Mouse (Mus musculus) ovary, postnatal 10 days (tissue): Measurements from ENCODE around the gene Mapk13.
"Not testable (repeated sequence)": the region's sequence is repeated elsewhere in the genome, so short reads cannot be mapped to it uniquely, and the experiment has no call there.

Experiments used
- DNase-seq: peaks from one replicate; pipeline ENCODE4 v3.0.0; 2022; ENCODE audit warnings: low spot score

The Mapk13 gene

DNA sequence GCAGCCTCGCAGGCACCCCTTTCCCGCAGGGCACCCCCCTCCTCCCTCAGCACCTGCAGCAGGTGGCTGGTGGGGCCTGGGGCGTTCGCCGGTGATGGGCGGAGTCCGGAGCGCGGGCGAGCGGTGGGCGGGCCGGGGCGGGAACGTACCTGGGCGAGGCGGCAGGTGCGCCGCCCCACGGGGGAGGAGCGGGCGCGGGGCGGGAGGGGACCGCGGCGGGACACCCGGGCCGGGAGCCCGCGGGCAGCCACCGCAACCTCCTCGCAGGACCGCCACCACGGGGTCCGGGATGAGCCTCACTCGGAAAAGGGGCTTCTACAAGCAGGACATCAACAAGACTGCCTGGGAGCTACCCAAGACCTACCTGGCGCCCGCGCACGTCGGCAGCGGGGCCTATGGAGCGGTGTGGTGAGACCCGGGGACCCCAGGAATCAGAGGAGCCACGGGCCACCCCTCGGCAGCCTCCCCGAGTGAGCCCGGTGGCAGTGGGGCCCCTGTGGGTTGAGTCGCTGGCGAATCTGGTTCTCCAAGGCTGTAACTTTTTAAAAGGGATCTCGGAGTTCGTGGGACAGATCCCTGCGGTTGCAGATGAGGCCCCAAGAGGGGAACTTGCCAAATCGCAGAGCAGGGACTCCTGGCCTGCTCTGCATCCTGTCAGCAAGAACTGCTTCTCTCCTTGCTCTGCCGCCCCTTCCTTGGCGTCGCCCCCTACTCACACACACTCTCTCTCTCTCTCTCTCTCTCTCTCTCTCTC, at the start of gene Mapk13:
TSS of gene Mapk13 (plus strand) at position 177 of the 754 bp plus-strand sequence.
- peak; percentile 27 for DNase-seq

DNA sequence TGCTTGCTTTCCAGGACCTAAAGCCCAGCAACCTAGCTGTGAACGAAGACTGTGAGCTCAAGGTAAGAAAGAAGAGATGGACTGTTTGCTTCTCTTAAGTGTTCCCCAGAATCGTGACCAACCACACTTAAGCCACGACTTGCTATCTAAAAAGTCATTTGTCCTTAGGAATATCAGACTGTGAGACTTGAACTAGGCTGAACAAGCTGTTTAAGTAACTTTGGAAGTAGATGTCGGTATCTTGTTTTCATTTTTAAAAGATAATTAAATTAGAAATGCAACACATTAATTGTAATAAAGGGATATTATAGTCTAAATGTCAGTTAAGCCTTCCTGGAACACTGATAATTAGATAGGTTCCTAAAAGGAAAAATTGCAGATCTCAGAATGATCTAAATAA, 43.3 kb upstream of the Mapk13 start, which contains the start of gene AC170998.1:
TSS of gene AC170998.1 (plus strand) at position 301 of the 400 bp plus-strand sequence.
- no peak for DNase-seq

DNA sequence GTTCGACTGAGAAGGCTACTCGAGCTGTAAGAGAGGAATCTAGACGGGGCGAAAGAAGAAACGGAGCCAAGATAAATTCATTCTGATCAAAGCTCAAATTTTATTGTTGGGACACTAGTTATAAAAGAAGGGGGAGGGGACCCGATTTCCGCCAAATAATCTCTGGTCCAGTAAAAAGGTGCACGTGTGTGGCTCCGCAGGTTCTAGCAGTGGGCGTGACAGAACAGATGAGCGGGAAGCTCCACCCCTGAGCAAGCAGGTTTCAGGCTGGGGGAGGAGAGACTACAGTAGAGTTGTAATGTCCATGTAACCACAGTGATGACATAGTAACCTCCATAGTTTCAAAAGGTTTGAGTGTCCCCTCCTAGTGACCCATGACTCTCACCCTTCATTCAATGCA, 41.6 kb upstream of the Mapk13 start:
- not testable (repeated sequence) for DNase-seq

DNA sequence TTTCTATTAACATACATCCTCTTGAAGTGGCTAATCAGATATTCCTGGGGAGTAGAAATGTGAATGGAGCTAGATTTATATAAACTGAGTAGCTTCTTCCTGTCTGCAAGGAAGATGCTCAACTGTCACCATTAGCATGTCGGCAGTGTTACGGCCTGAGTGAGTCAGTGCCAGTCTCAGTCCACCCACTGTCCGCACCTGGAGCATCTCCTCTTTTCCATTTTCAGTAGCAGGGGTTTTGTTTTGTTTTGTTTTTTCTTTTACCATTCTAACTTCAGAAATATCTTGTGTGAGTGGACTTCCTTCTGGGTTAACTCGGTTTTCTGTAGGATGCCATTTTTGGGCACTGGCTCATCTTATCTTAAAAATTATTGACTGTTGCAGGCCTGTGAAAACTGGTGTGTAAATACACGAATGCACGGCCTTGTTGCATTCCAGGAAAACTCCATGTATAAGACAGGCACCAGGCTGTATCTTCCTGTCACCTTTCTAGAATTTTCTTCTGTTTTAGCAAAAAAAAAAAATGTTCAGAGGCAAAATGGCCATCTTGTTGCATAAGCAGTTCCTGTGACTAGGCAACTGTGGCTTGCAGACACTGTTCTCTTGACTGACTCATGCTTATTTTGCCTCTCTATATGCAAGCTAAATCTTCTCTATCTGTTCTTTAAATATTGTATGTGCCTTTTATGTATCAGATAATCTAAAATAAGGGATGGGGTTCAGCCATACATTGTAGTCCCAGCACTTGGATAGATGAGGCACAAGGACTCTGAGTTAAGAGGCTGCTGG, 33.6 kb upstream of the Mapk13 start:
- DNase-seq = no peak

DNA sequence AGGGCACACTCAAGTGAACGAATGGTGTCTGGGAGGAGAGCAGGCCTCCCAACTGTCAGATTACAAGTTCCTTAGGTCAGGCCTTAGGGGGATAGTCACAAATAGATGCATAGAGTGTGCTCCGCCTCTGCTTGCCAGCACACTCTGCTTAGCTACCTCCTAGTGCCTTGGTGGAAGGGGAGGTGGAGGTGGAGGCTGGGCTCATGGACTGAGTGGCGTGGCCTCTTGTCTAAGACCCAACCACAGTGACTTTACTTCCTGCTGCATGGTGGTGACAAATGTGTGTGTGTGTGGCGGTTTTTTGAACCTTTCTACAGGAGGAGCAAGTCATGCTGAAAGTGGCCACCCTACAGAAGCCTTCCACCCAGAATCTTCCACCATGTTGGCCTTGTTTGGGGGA, 32.6 kb upstream of the Mapk13 start:
- DNase-seq = no peak

DNA sequence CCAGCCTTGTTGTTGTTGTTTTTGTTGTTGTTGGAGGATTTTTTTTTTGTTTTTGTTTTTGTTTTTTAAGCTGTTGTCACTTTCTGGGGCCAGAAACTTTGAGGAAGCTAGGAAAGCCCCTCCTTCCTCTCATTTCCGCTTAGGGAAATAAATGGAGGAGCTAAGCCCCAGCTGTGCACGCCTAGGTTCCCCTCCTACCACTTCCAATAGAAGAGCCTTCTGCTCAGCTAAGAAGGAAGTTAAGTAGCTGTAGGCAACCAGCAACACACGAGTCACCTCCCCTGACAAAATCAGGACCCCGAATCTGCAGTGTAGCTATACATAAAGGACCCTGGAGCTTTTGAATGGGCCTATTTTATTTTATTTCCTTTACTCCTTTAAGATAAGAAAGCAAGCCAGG, 31.1 kb upstream of the Mapk13 start:
- no peak for DNase-seq

DNA sequence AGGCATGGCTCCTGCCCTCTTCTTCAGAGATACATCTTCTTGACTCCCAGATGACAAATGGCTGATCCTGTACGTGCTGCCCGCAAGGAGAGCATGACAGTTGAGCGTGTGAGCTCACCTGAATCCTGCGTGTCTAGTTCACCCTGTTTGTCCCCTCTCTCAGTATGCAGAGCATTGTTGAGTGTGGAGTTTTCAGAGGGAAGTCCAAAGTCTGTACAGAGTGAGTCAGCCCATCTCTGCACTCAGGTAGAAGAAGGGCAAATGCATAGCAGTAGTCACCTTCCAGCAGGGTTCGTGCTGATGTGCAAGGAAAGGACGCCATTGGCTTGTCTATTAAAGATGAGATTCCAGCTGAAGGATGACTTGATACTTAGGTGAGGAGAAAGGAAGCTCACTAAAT, 29.9 kb upstream of the Mapk13 start:
- DNase-seq = no peak

DNA sequence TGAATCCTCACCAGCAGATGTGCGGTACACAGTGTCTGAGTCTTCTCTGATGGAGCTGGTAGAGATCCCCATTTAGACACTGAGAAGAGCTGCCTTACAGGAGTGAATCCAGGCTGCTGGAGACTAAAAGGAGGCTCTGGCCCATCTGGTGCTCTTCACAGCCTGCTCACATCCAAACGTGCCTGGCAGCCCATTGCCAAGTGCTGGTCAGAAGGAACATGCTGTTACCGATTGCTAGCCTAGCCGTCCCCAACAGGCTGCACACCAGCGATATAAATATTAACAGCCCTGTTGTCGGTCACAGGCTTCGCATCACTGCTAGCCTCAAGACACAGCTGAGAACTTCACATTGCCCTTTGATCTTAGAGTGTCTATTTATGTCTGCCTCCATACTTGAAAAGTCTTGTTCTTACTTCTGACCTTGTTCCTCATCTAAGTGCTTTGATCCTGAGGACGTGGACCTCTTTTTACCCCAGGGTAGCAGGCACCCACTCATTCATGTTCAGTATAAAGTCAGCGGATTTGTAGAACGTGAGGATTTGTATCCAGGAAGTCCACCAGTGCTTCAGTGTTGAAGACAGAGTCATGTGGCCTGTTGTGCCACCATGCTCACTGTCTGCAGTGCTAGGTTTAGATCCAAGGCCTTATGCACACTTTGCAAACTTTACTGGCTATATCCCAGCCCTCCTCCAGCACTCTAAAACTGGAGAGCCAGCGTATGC, 25.8 kb upstream of the Mapk13 start:
- no peak for DNase-seq

DNA sequence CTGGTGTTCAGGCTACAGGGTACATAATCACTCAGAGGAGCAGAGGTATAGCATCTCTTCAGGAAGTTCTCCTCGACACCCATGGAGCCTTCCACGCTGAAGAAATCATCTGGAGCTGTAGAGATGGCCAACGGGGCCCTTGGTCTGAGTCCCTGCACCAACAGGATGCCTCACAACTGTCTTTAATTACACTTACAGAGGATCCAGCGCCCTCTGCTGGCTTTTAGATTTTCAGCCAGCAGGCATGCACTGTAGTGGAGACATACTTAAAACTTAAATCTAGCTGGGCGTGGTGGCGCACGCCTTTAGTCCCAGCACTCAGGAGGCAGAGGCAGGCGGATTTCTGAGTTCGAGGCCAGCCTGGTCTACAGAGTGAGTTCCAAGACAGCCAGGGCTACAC, 25.2 kb upstream of the Mapk13 start:
- no peak for DNase-seq

DNA sequence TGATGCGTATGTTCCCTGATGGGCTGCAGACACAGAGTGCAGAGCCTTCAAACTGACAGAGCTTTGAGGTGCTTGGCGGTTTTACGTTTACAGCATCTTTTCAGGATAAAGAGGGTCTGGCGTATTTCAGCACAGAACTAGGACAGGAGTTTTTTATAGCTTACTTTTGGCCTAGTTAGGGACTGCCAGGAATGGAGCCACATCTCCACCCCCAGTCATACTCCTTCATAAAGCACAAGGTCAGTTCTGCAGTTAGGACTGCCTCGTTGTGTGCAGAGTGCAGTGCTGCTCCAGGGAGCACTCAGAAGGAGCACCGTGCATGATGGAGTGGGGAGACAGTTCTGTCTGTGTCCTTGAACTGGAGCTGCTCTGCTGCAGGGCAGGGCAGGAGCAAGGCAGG, 23.3 kb upstream of the Mapk13 start:
- DNase-seq = no peak

DNA sequence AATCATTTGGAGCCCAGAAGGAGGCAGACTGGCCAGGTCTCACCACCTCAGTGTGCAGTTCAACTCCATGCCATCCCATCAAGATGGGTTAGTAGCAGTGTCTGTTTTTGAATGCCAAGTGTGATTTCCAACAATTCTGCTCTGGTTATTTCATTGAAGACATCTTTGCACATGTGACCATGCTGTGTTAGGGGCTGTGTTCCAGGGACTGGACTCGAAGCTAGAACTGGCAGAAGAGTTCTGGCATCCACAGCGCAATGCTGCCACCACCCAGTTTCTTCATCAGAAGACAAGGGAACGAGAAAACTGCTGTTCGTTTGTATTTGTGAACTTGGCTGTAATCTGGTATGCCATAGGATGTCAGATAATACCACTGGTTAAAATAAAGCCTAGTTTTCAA, 21.1 kb upstream of the Mapk13 start:
- DNase-seq = no peak

DNA sequence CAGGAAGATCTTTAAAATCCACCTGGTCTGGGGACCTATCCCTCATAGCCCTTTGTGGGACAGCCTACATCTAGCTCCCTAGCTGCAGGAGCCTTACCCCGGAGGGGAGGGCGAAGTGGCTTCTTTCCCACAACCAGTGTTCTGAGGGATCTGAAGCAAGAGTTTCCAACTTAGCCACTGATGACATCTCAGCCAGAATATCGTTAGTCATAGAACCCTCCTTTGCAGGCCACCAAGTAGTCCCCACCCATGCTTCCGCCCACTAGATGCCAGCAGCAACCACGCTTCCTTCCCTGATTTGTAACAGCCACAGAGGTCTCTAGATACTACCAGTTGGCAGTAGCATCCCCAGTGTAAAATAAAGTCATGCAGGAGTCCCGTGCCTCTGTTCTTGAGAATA, 18.5 kb upstream of the Mapk13 start:
- DNase-seq = no peak

DNA sequence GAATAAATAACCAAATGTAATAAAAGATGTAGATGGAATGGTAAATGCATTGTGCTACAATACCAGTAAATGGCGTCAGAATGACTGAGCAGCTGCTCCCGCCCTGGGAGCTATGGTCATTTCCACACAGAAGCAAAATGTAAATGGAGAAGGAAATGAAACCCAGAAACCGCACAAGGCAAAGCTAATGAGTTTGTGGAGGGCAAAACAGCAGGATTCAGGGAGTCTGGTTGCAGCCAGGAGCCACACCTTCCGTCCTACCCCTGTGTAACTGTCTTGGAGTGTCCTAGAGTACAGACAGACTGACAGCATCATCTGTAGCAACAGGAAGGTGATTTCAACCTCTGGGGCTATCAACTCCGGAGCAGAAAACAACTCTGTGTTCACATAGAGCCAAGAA, 12.7 kb upstream of the Mapk13 start:
- no peak for DNase-seq

DNA sequence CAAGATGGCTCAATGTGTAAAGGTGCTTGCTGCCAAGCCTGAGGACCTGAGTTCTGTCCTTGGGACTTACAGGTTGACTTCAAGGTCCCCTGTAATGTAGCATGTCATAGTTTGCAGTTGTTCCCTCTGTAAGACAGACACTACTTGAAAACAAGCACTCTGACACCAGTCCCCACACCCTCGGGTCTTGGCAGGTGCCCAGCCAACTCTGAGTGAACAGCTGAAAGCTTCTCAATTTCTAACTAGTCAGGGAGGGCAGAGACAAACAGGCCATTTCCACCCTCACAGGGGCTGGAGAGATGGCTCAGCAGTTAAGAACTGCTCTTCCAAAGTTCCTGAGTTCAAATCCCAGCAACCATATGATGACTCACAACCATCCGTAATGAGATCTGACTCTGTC, 11.6 kb upstream of the Mapk13 start:
- DNase-seq = no peak

DNA sequence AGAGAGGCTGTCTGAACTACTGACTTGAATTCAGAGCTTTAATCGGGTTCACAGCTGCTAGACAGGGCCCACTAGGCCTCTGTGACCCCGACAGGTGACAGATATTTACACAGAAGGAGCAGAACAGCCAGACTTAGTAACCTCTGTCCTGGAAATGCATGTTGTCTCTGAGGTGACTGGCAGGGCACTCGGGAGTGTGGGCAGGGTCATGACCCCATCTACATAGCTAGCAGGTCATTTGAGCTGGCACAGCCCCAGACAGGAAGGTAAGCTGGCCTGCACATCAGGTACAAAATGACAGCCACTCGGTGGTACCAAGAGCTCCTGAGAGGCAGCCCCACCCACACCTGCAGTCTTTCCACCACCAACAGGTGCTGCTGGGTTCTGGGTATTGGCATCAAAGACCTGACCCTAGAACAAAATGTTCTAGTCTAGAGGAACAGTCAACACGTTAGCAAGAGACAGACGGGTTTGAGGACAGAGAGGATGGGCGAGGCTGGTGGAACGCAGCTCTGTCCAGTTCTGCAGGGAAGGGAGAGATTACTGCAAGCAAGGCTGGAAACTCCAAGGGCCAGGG, 8.3 kb upstream of the Mapk13 start:
- DNase-seq = no peak

DNA sequence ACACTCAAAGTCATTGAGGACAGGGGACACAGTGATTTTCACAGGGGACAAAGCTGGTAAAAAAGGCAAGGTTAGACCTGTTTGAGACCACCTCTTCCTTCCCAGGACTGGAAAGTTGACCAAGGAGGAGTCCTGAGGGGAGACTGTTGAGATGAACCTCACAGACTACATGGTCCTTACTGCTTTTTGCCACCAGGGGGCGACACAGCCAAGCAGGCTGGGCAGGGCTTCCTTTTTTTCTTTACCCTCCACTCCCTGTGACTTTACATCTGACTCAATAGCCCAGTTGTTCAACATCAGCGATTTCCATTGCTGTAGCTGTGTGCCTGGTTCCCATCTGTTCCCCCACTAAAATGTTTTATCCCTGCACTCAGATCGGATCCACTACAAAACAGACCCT, 7.2 kb upstream of the Mapk13 start:
- DNase-seq = peak; percentile 57

DNA sequence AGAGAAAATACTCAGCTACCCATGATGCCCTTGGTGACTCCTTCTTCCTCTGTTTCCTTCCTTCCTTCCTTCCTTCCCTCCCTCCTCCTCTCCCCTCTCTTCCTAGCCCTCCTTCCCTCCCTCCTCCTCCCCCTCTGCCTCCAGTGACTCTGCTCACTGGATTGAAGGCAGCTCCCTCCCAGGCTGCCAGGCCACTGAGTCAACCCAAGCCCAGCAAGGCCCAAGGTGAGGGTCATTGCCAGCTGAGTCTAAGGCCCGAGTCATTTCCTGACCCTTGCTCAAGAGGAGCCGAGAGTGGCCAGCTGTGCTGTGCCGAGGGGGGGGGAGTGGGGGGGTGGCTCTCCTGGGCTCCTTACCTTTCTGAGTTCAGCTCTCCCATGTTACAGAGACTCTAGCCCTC, 2.9 kb upstream of the Mapk13 start:
- DNase-seq = no peak

DNA sequence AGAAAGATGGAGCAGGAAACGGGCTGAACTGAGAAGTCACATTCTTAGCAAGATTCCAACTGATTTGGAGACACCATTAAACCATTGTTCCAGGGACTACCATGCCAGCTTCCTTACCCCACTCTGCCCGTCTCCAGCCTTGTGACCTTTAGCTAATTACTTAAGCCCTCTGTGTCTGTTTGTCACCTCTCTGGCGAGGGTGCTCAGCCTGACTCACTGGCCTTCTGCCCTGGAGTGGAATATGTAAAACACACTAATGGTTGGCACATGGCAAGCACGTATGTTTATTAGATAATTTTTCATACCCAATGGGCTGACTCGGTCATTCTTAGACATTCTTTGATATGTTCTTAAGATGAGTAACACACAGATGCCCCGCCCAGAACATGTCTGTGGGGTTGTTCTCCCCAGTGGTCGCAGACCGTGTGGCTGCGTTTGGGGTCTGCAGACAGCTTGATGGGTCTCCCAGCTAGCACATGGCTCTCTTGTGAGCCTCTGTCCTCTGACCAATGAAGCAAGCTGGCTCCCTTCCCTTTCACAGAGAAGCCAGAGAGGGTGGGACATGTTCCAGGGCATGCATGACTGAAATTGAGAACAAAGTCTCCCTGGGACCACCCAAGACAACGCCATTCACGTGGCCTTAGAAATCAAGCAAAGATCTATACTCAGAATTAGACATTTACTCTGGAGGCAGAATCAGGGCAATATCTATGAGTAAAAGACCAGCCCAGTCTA, 2.1 kb upstream of the Mapk13 start:
- DNase-seq = no peak

DNA sequence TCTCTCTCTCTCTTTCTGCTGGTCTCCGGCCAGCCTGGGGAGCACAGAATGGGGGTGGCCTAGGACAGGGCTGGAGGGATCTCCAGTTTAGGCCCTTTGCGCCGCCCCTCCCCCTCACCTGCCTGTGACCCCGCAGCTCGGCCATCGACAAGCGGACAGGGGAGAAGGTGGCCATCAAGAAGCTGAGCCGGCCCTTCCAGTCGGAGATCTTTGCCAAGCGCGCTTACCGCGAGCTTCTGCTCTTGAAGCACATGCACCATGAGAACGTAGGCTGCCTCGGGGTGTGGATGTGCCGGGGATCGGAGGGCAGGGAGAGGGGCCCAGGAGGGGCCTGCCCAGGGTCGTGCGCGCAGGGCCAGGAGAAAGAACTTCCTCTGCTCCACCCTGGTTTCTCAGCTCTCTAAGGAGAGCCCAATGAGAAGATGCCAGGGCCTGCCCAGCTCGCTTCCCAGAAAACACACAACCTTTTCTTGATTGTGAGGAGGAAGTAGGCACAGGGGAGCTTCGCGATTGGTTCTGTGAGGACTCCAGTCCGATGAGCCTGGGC, 851 bp downstream of the Mapk13 start:
- peak; percentile 12 for DNase-seq

DNA sequence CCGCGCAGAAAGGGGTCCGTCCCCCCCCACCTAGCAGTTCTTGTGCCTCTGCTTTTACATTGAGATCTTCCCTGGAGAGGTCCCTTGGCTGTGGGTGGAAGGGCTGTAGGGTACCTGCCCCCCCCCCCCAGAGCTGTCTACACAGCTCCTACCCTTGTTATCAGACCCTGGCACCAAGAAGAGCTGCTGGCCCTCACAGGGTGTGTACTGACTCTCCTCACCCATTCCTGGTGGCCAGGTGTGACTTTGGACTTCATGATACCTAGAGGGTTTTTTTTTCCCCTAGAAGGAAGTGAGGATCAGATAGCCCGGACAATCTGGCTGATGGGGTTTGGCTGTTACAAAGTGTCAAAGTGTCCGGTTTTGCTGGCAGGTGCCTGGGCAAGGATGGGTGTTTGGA, 2.2 kb downstream of the Mapk13 start:
- DNase-seq = no peak

DNA sequence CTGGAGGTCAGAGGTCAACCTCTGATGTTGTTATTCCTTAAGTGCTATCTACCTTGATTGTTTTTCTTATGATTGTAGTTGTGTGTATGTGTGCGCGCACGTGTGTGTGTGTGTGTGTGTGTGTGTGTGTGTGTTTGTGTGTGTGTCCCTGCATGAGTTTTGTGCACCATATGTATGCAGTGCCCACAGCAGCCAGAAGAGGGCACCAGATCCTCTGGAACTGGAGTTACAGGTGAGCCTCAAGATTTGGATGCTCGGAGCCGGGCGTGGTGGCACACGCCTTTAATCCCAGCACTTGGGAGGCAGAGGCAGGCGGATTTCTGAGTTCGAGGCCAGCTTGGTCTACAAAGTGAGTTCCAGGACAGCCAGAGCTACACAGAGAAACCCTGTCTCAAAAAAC, 5.2 kb downstream of the Mapk13 start:
- not testable (repeated sequence) for DNase-seq

DNA sequence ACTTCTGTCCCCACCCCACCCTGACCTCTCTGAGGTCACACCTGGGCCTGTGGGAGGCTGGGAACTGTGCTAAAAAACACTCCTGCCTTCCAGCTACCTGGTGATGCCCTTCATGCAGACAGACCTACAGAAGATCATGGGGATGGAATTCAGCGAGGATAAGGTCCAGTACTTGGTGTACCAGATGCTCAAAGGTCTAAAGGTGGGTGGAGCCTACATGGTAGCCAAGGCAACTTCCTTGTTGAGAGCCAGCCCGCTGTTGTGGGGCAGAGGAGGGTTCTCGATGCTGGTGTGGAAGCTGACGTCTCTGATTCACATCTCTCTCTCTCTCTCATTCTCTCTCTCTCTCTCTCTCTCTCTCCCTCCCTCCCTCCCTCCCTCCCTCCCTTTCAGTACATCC, 6.1 kb downstream of the Mapk13 start:
- no peak for DNase-seq
